Mouse (Mus musculus): ENCODE measurements around the gene Tcea3. TPM values are rescaled to one million over a fixed set of nuclear protein-coding genes. Genes with fewer than 3 reads are reported as not detected.

Gene Tcea3
- polyA plus RNA-seq, 1 experiment: 57.1 TPM

- H3K27me3 ChIP-seq (ENCODE audit: control insufficient read depth, insufficient read depth, low read length, poor library complexity, severe bottlenecking): no peaks in the 10 kb centered on the region
- no peaks in the 10 kb centered on the region for H3K36me3 ChIP-seq (ENCODE audit: control insufficient read depth, insufficient read depth, low read length, poor library complexity, severe bottlenecking)
- H3K27ac ChIP-seq (ENCODE audit: insufficient read depth, low read length): peak within 1 kb of the TSS; percentile 71
- peak within 1 kb of the TSS; percentile 47 for H3K9ac ChIP-seq (ENCODE audit: low read depth, poor library complexity, severe bottlenecking)
- H3K4me3 ChIP-seq (ENCODE audit: low read depth, low read length): peak within 1 kb of the TSS; percentile 82
- no peaks in the 10 kb centered on the region for H3K4me1 ChIP-seq (ENCODE audit: control insufficient read depth, insufficient read depth, low read length)
- H3K9me3 ChIP-seq (replicated peaks; ENCODE audit: control insufficient read depth, insufficient read depth, low read length, poor library complexity, severe bottlenecking): no peaks in the 10 kb centered on the region
- TF ChIP-seq EP300 (IDR thresholded peaks at IDR 0.05; ENCODE audit: insufficient read depth, low read depth, low read length): 0 out of 2 replicates have a peak, but pooled peaks have one; percentile 14
- TF ChIP-seq CTCF (IDR thresholded peaks at IDR 0.05; ENCODE audit: low read depth, low read length): peak; percentile 1
- TF ChIP-seq POLR2A (IDR thresholded peaks at IDR 0.05; ENCODE audit: insufficient read depth, low read length): no peak
Observed at GRCm38 (mm10) chr4:136206033-136206893, 41.3 kb upstream of the Tcea3 start, which contains the start of gene Asap3. Gene Asap3 (plus strand): TSS chr4:136206365.

GRCm38 (mm10) chr4:136206943-136207342 lies 40.6 kb upstream of the Tcea3 start:
- H3K9ac ChIP-seq (ENCODE audit: low read depth, poor library complexity, severe bottlenecking): peak overlapping the region; percentile 47
- peak overlapping the region; percentile 82 for H3K4me3 ChIP-seq (ENCODE audit: low read depth, low read length)
- H3K4me1 ChIP-seq (ENCODE audit: control insufficient read depth, insufficient read depth, low read length): no peaks in the 10 kb centered on the region
- peak overlapping the region; percentile 71 for H3K27ac ChIP-seq (ENCODE audit: insufficient read depth, low read length)
- no peaks in the 10 kb centered on the region for H3K36me3 ChIP-seq (ENCODE audit: control insufficient read depth, insufficient read depth, low read length, poor library complexity, severe bottlenecking)
- no peaks in the 10 kb centered on the region for H3K9me3 ChIP-seq (replicated peaks; ENCODE audit: control insufficient read depth, insufficient read depth, low read length, poor library complexity, severe bottlenecking)
- H3K27me3 ChIP-seq (ENCODE audit: control insufficient read depth, insufficient read depth, low read length, poor library complexity, severe bottlenecking): no peaks in the 10 kb centered on the region
- TF ChIP-seq POLR2A (IDR thresholded peaks at IDR 0.05; ENCODE audit: insufficient read depth, low read length) (no peak), EP300 (IDR thresholded peaks at IDR 0.05; ENCODE audit: insufficient read depth, low read depth, low read length) (0 out of 2 replicates have a peak, but pooled peaks have one; percentile 12)

- Histone ChIP-seq H3K36me3 (ENCODE audit: control insufficient read depth, insufficient read depth, low read length, poor library complexity, severe bottlenecking) (no peaks in the 10 kb centered on the region), H3K9me3 (replicated peaks; ENCODE audit: control insufficient read depth, insufficient read depth, low read length, poor library complexity, severe bottlenecking) (no peaks in the 10 kb centered on the region), H3K27ac (ENCODE audit: insufficient read depth, low read length) (no peak overlapping the region), H3K4me1 (ENCODE audit: control insufficient read depth, insufficient read depth, low read length) (no peaks in the 10 kb centered on the region), H3K4me3 (ENCODE audit: low read depth, low read length) (no peak overlapping the region), H3K9ac (ENCODE audit: low read depth, poor library complexity, severe bottlenecking) (no peak overlapping the region), H3K27me3 (ENCODE audit: control insufficient read depth, insufficient read depth, low read length, poor library complexity, severe bottlenecking) (no peaks in the 10 kb centered on the region)
- TF ChIP-seq CTCF (IDR thresholded peaks at IDR 0.05; ENCODE audit: low read depth, low read length) (no peak), EP300 (IDR thresholded peaks at IDR 0.05; ENCODE audit: insufficient read depth, low read depth, low read length) (no peak), POLR2A (IDR thresholded peaks at IDR 0.05; ENCODE audit: insufficient read depth, low read length) (no peak)
Observed at GRCm38 (mm10) chr4:136210931-136211330, 36.6 kb upstream of the Tcea3 start.

GRCm38 (mm10) chr4:136213629-136214028 lies 33.9 kb upstream of the Tcea3 start:
- TF ChIP-seq POLR2A (IDR thresholded peaks at IDR 0.05; ENCODE audit: insufficient read depth, low read length) (no peak), EP300 (IDR thresholded peaks at IDR 0.05; ENCODE audit: insufficient read depth, low read depth, low read length) (no peak), CTCF (IDR thresholded peaks at IDR 0.05; ENCODE audit: low read depth, low read length) (no peak)
- H3K4me3 ChIP-seq (ENCODE audit: low read depth, low read length): no peak overlapping the region
- H3K27me3 ChIP-seq (ENCODE audit: control insufficient read depth, insufficient read depth, low read length, poor library complexity, severe bottlenecking): no peaks in the 10 kb centered on the region
- no peak overlapping the region for H3K9ac ChIP-seq (ENCODE audit: low read depth, poor library complexity, severe bottlenecking)
- H3K4me1 ChIP-seq (ENCODE audit: control insufficient read depth, insufficient read depth, low read length): no peaks in the 10 kb centered on the region
- H3K36me3 ChIP-seq (ENCODE audit: control insufficient read depth, insufficient read depth, low read length, poor library complexity, severe bottlenecking): no peaks in the 10 kb centered on the region
- H3K27ac ChIP-seq (ENCODE audit: insufficient read depth, low read length): no peak overlapping the region
- no peaks in the 10 kb centered on the region for H3K9me3 ChIP-seq (replicated peaks; ENCODE audit: control insufficient read depth, insufficient read depth, low read length, poor library complexity, severe bottlenecking)

- TF ChIP-seq CTCF (IDR thresholded peaks at IDR 0.05; ENCODE audit: low read depth, low read length) (no peak), POLR2A (IDR thresholded peaks at IDR 0.05; ENCODE audit: insufficient read depth, low read length) (no peak), EP300 (IDR thresholded peaks at IDR 0.05; ENCODE audit: insufficient read depth, low read depth, low read length) (no peak)
- Histone ChIP-seq H3K36me3 (ENCODE audit: control insufficient read depth, insufficient read depth, low read length, poor library complexity, severe bottlenecking) (no peaks in the 10 kb centered on the region), H3K9ac (ENCODE audit: low read depth, poor library complexity, severe bottlenecking) (no peak overlapping the region), H3K9me3 (replicated peaks; ENCODE audit: control insufficient read depth, insufficient read depth, low read length, poor library complexity, severe bottlenecking) (no peaks in the 10 kb centered on the region), H3K4me1 (ENCODE audit: control insufficient read depth, insufficient read depth, low read length) (no peaks in the 10 kb centered on the region), H3K4me3 (ENCODE audit: low read depth, low read length) (no peak overlapping the region), H3K27ac (ENCODE audit: insufficient read depth, low read length) (no peak overlapping the region), H3K27me3 (ENCODE audit: control insufficient read depth, insufficient read depth, low read length, poor library complexity, severe bottlenecking) (no peaks in the 10 kb centered on the region)
Observed at GRCm38 (mm10) chr4:136214828-136215227, 32.7 kb upstream of the Tcea3 start.

- no peak overlapping the region for H3K4me3 ChIP-seq (ENCODE audit: low read depth, low read length)
- H3K9me3 ChIP-seq (replicated peaks; ENCODE audit: control insufficient read depth, insufficient read depth, low read length, poor library complexity, severe bottlenecking): no peaks in the 10 kb centered on the region
- no peaks in the 10 kb centered on the region for H3K4me1 ChIP-seq (ENCODE audit: control insufficient read depth, insufficient read depth, low read length)
- H3K9ac ChIP-seq (ENCODE audit: low read depth, poor library complexity, severe bottlenecking): no peak overlapping the region
- H3K27me3 ChIP-seq (ENCODE audit: control insufficient read depth, insufficient read depth, low read length, poor library complexity, severe bottlenecking): no peaks in the 10 kb centered on the region
- no peaks in the 10 kb centered on the region for H3K36me3 ChIP-seq (ENCODE audit: control insufficient read depth, insufficient read depth, low read length, poor library complexity, severe bottlenecking)
- no peak for TF ChIP-seq CTCF (IDR thresholded peaks at IDR 0.05; ENCODE audit: low read depth, low read length)
- TF ChIP-seq EP300 (IDR thresholded peaks at IDR 0.05; ENCODE audit: insufficient read depth, low read depth, low read length): no peak
- TF ChIP-seq POLR2A (IDR thresholded peaks at IDR 0.05; ENCODE audit: insufficient read depth, low read length): no peak
- H3K27ac ChIP-seq (ENCODE audit: insufficient read depth, low read length): no peak overlapping the region
Observed at GRCm38 (mm10) chr4:136215576-136215975, 32.0 kb upstream of the Tcea3 start.
